Mouse (Mus musculus): ENCODE results near the gene Ccl27a.
"Not testable (repeated sequence)": the region's sequence is repeated elsewhere in the genome, so short reads cannot be mapped to it uniquely, and the experiment has no call there.

DNA sequence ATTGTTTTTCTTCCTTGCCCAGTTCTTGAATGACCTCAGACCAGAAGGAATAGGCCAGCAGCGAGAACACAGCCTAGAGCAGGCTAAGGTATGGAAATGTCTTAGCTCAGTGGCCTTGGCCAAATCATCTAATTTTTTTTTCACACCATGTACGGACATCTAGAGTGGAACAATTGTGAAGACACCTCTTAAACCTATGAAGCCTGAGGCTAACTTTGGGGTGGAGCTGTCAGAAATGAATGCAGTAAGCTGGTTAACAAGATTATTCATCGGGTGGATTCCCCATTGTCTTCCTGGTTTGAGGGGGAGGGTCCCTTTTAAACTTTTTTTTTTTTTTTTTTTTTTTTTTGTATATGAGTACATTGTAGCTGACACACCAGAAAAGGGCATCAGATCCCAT lies 459 bp upstream of the Ccl27a start:
- not testable (repeated sequence) for TF ChIP-seq CTCF, EP300 (IDR thresholded peaks at IDR 0.05)
